Mouse (Mus musculus) midbrain, embryonic 16.5 days (tissue): ENCODE data around the gene Mgmt. TPM values are rescaled to one million over a fixed set of nuclear protein-coding genes. Genes with fewer than 3 reads are reported as not detected.

Experiments
- ATAC-seq: fragments of 200-750 bp; cut with Nextera tagmentation; 2 replicates; pipeline ENCODE4 v1.8.0; 2017; ENCODE audit warnings: moderate TSS enrichment
- H3K27ac ChIP-seq: fragments of 300-500 bp; sonication (generic); 2 replicates; pipeline ENCODE4 v1.5.1; 2014; ENCODE audit warnings: mild to moderate bottlenecking, low read length, mixed read lengths
- H3K27me3 ChIP-seq: fragments of 300-500 bp; sonication (generic); 2 replicates; pipeline ENCODE4 v1.6.1; 2014; ENCODE audit warnings: low read depth, low read length, mixed read lengths; ENCODE audit not compliant: control insufficient read depth, insufficient read depth
- H3K36me3 ChIP-seq: fragments of 300-500 bp; sonication (generic); 2 replicates; pipeline ENCODE4 v1.6.1; 2014; ENCODE audit warnings: mild to moderate bottlenecking, low read length, moderate library complexity, mixed read lengths; ENCODE audit not compliant: control insufficient read depth, insufficient read depth
- H3K4me1 ChIP-seq: fragments of 300-500 bp; sonication (generic); 2 replicates; pipeline ENCODE4 v1.6.1; 2014; ENCODE audit warnings: mild to moderate bottlenecking, low read length, mixed read lengths; ENCODE audit not compliant: control insufficient read depth, insufficient read depth
- H3K4me2 ChIP-seq: fragments of 300-500 bp; sonication (generic); 2 replicates; pipeline ENCODE4 v1.6.1; 2014; ENCODE audit warnings: mild to moderate bottlenecking, low read length, mixed read lengths
- H3K4me3 ChIP-seq: fragments of 300-500 bp; sonication (generic); 2 replicates; pipeline ENCODE4 v1.5.1; 2014; ENCODE audit warnings: low read depth, mild to moderate bottlenecking, low read length, moderate library complexity, mixed read lengths
- H3K9ac ChIP-seq: fragments of 300-500 bp; sonication (generic); 2 replicates; pipeline ENCODE4 v1.6.1; 2014; ENCODE audit warnings: low read depth, low read length, mixed read lengths
- H3K9me3 ChIP-seq: fragments of 300-500 bp; sonication (generic); replicated peaks from 2 replicates; pipeline ENCODE4 v1.6.1; 2014; ENCODE audit warnings: mild to moderate bottlenecking, low read length, mixed read lengths; ENCODE audit not compliant: control insufficient read depth, poor library complexity, severe bottlenecking
- WGBS: fragments of 180-500 bp; shearing (Covaris S2); extraction: QIAGEN DNeasy Blood & Tissue Kit; methylation state at CpG from one replicate; pipeline ENCODE4 v1.1.7; 2014; 5-methylcytosine and 5-hydroxymethylcytosine counted together
- polyA plus RNA-seq: library from polyadenylated mRNA; unstranded; fragments of >200 nt; fragmentation: Nextera tagmentation; extraction: Ambion mirVana; gene quantifications from 2 replicates; pipeline ENCODE4 v1.2.1, GENCODE M21; 2015

The Mgmt gene
- polyA plus RNA-seq, 1 experiment from 2014 or later = 0.98 TPM

DNA sequence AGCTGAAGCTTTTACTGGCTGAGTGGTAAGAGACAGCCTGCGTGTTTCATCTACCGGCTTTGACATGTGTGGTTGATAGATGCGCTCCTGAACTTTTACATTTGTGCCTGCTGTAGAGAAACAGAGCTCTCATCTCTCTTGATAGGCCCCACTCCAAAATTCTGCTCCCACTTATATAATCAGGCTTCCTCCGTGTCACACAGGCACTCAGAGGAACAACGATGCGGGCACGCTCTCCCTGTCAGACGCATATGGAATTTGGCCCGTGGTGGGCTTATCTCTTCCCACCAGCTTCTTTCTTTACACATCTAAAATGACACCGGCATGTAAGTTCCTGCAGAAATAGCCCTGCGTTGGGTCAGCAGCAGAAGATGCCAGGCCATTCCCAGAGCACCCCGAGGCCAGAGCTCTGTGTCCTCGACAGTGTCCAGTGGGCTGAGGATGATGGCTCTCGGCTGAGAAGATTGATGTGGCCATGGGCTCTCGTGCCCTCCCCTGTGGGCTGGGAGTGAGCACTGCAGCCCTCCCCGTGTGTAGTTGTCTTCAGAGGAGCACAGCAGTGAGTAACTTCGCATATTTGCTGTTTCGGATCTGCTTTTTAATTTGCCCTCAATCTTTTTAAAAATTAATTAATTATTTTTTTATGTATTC lies 30.3 kb downstream of the Mgmt start:
- Histone ChIP-seq H3K4me2 (no peak overlapping the region), H3K4me3 (no peak overlapping the region), H3K27me3 (no peaks in the 10 kb centered on the region), H3K9me3 (no peaks in the 10 kb centered on the region; the same call in 1 of the 2 replicates), H3K27ac (no peak overlapping the region), H3K4me1 (no peaks in the 10 kb centered on the region), H3K36me3 (no peaks in the 10 kb centered on the region), H3K9ac (no peak overlapping the region)
- WGBS = 68% methylated on average over 18 of the region's 18 CpGs
- no peak for ATAC-seq

DNA sequence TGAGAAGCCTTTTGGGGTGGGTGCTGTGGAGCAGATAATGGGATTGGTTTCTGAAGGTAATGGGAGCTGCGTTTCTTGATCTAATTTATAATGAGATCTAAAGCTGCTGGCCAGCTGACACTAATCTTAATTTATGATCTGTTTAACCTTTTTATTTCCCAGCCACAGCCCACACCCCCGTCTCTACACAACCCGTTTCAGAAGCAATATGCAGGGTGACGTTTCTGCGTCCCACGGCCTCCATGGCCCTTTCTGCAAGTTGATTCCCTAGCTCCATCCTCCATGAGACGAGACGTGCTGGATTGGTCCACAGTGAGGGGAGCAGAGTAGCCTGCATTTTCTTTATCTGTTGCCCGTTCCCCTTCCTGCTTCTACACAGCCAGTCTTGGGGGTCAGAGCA lies 31.8 kb downstream of the Mgmt start:
- ATAC-seq = no peak

DNA sequence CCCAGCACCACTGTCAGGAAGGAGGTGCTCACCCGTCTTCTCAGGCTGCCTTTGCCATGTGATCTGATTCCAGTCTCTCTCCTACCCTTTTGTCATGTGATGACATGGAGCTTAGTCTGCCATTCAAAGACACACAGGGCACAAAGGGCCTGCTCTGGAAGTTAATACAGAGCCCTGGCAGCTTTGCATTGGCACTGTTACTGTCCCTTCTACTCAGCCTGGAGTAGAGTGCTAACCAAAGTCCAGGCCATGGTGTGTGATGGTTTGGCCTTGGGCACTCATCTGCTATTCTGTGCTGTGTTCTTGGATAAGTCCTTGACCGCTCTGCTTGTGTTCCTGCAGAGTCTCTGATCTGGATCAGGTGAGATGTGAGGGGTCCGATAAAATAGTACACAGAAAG lies 36.0 kb downstream of the Mgmt start:
- Histone ChIP-seq H3K4me3 (no peak overlapping the region), H3K9ac (no peak overlapping the region), H3K9me3 (no peaks in the 10 kb centered on the region), H3K27me3 (no peaks in the 10 kb centered on the region), H3K4me1 (no peaks in the 10 kb centered on the region), H3K36me3 (no peaks in the 10 kb centered on the region), H3K4me2 (no peak overlapping the region), H3K27ac (no peak overlapping the region)
- WGBS = 79% methylated on average over 3 of the region's 3 CpGs
- ATAC-seq = no peak

More for the DNA sequence above, 31.8 kb downstream of the Mgmt start:
- Histone ChIP-seq H3K4me1 (no peaks in the 10 kb centered on the region), H3K9me3 (no peaks in the 10 kb centered on the region; the same call in 1 of the 2 replicates), H3K4me3 (no peak overlapping the region), H3K9ac (no peak overlapping the region), H3K27me3 (no peaks in the 10 kb centered on the region), H3K4me2 (no peak overlapping the region), H3K36me3 (no peaks in the 10 kb centered on the region), H3K27ac (no peak overlapping the region)
- WGBS = 53% methylated on average over 9 of the region's 9 CpGs

DNA sequence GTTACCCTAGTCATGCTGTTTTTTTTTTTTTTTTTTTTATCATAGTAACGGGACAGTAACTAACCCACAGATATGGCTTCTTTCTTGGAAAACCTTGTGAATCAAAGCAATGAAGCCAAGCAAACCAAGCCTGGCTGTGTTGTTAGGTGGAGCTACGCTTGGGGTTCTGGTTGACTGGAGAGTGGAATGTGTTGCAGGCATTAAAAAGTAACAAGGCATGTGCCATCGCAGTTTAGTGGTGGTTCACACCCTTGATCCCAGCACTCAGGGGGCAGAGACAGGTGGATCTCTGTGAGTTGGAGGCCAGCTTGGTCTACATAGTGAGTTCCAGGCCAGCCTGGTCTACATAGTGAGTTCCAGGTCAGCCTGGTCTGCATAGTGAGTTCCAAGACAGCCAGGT lies 39.0 kb downstream of the Mgmt start:
- Histone ChIP-seq H3K27me3 (no peaks in the 10 kb centered on the region), H3K27ac (no peak overlapping the region), H3K4me1 (no peaks in the 10 kb centered on the region), H3K9ac (no peak overlapping the region), H3K4me2 (no peak overlapping the region), H3K9me3 (no peaks in the 10 kb centered on the region), H3K36me3 (no peaks in the 10 kb centered on the region), H3K4me3 (no peak overlapping the region)
- WGBS = 93% methylated on average over 3 of the region's 3 CpGs
- no peak for ATAC-seq

DNA sequence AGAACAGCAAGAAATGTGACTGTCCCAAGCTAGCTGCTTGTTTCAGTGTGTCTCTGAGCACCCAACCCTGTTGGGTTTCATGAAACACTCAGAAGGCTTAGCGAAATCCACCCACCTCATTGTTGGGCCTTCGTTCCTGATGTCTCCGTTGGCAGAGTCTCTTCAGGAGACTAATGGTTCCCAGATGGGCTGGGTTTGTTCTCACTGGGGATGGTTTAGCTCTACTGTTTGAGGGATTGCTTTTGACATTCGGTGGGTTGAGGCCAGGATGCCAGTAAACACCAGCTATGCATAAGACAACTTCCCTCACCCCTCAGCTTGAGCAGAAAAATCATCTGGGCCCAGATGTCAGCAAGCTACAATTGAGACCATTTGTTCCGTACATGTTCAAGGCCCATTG lies 39.9 kb downstream of the Mgmt start:
- Histone ChIP-seq H3K27ac (no peak overlapping the region), H3K4me2 (no peak overlapping the region), H3K27me3 (no peaks in the 10 kb centered on the region), H3K9ac (no peak overlapping the region), H3K4me1 (no peaks in the 10 kb centered on the region), H3K36me3 (no peaks in the 10 kb centered on the region), H3K9me3 (no peaks in the 10 kb centered on the region), H3K4me3 (no peak overlapping the region)
- ATAC-seq = no peak
- WGBS = 90% methylated on average over 5 of the region's 5 CpGs

DNA sequence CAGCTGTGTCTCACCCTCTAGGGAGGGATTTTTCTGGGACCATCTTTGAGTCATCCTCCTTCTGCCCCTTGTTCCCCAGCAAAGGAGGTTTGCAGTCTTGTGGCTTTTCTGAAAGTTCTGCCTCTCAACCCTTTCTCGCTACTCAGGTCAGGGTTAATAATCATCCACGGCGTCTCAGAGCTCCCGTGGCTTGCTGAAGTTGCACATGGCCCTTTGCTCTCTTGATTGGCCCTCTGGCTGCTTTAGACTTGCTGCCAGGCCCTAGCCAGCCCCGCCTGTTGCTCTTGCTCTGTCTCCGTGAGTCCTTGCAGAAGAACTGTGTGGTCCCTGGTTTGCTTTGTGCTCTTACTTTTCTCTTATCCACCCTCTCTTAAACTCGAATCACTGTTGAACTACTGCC lies 40.4 kb downstream of the Mgmt start:
- Histone ChIP-seq H3K27ac (no peak overlapping the region), H3K9ac (no peak overlapping the region), H3K4me1 (no peaks in the 10 kb centered on the region), H3K4me2 (no peak overlapping the region), H3K36me3 (no peaks in the 10 kb centered on the region), H3K9me3 (no peaks in the 10 kb centered on the region), H3K27me3 (no peaks in the 10 kb centered on the region), H3K4me3 (no peak overlapping the region)
- ATAC-seq = no peak
- 94% methylated on average over 7 of the region's 7 CpGs for WGBS

DNA sequence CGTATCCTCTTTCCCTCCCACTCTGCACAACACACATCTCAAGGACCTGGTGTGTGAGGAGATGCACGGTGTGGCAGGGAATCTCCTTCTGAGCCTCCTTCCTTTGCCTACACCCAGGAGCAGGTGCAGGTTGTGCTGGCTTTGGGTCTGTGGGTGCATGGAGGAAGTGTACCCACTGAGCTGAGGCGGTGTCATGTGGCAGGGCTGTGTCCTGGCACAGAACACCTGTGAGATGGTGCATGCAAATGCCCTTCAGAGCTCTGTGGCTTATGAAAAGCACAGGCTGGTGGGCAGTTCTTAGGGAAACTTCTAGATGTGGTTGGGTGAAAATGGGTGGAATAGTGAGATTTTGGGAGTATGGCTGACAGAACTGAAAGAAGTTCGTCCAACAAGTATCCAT lies 44.0 kb downstream of the Mgmt start:
- no peak for ATAC-seq
- no peak overlapping the region for H3K4me2 ChIP-seq
- WGBS = 88% methylated on average over 4 of the region's 4 CpGs
- no peaks in the 10 kb centered on the region for H3K4me1 ChIP-seq
- no peak overlapping the region for H3K4me3 ChIP-seq
- H3K27ac ChIP-seq = no peak overlapping the region
- H3K27me3 ChIP-seq = no peaks in the 10 kb centered on the region
- no peaks in the 10 kb centered on the region for H3K9me3 ChIP-seq
- no peaks in the 10 kb centered on the region for H3K36me3 ChIP-seq
- no peak overlapping the region for H3K9ac ChIP-seq

DNA sequence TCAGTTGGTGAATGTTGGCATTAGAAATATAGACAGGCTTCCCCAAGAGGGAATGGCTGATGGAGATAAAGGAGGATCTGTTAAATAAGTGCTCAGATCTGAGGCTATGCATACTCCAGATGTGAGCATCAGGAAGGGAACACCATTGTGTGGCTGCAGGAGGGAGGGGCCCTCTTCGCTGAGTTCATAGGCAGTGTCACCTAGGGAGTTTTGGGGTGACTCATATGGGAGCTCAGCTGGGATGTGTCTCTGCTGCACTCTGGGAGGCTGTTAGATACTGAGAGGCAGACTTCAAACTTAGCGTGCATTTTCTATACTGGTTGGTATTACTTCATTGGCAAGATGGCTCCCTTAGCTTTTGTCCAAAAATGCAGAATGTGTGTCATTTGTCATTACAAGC lies 48.0 kb downstream of the Mgmt start:
- WGBS = 98% methylated on average over 2 of the region's 2 CpGs
- H3K27me3 ChIP-seq = peaks cover 2% of the 10 kb centered on the region; the same call in 1 of the 2 replicates
- H3K4me1 ChIP-seq = no peaks in the 10 kb centered on the region
- H3K4me2 ChIP-seq = no peak overlapping the region
- H3K9me3 ChIP-seq = no peaks in the 10 kb centered on the region
- no peak for ATAC-seq
- no peak overlapping the region for H3K27ac ChIP-seq
- H3K9ac ChIP-seq = no peak overlapping the region
- H3K36me3 ChIP-seq = no peaks in the 10 kb centered on the region
- no peak overlapping the region for H3K4me3 ChIP-seq

DNA sequence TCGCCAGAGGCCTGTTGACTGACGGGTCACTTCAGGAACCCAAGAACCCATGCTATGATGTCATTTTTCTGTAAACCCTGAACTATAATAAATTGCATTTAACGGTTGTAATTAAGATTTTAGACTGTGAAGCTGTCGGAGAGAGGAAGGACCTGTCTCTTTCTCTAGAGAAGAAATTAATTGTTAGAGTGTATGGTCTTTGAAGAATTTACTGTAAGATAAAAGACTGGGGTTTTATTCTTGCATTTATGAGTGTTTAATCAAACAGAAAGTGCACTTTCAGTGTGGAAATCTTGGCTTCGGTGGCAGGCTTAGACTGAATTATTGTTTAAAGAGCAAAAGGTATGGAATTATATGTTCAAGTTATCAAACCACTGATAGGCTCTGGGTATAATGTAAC lies 49.5 kb downstream of the Mgmt start:
- no peak overlapping the region for H3K4me2 ChIP-seq
- H3K4me3 ChIP-seq = no peak overlapping the region
- H3K9ac ChIP-seq = no peak overlapping the region
- H3K9me3 ChIP-seq = no peaks in the 10 kb centered on the region
- no peak for ATAC-seq
- no peaks in the 10 kb centered on the region for H3K36me3 ChIP-seq
- H3K27ac ChIP-seq = no peak overlapping the region
- 80% methylated on average over 5 of the region's 5 CpGs for WGBS
- peaks cover 2% of the 10 kb centered on the region; the same call in 1 of the 2 replicates for H3K27me3 ChIP-seq
- no peaks in the 10 kb centered on the region for H3K4me1 ChIP-seq
